In genomic region chr11:70562995-70563469, GRCm38 (mm10) we compare ENCODE assay signal across 8 mouse cellular contexts. TPM values are rescaled to one million over a fixed set of nuclear protein-coding genes. Genes with fewer than 3 reads are reported as not detected.
DNase-seq lines count a peak whose midpoint lies in the region; ATAC-seq lines count a peak whose summit lies in the region.

No protein-coding gene starts in this region.

- peak overlapping the region; percentile 88 for H3K4me2 ChIP-seq in kidney, embryonic 14.5 days (replicated peaks; ENCODE audit: low read depth, low read length)
- H3K4me2 ChIP-seq in hindbrain, embryonic 14.5 days (replicated peaks) = peak overlapping the region; percentile 69
- H3K4me2 ChIP-seq in midbrain, embryonic 15.5 days = peak overlapping the region; percentile 76

- H3K4me1 ChIP-seq in kidney, embryonic 14.5 days (ENCODE audit: control insufficient read depth, insufficient read depth, low read length) = peaks cover 25% of the 10 kb centered on the region; the same call in 1 of the 2 replicates
- H3K4me1 ChIP-seq in brown adipose tissue, adult 24 weeks (ENCODE audit: control insufficient read depth, insufficient read depth, insufficient read length, low read length) = peaks cover 4% of the 10 kb centered on the region; the same call in 1 of the 2 replicates
- peaks cover 30% of the 10 kb centered on the region for H3K4me1 ChIP-seq in hindbrain, embryonic 14.5 days (replicated peaks; ENCODE audit: control insufficient read depth, insufficient read depth, low read length)
- H3K4me1 ChIP-seq in midbrain, embryonic 15.5 days = peaks cover 39% of the 10 kb centered on the region

- peak overlapping the region; percentile 92 for H3K27ac ChIP-seq in kidney, embryonic 14.5 days (ENCODE audit: low read depth, low read length)
- peak overlapping the region; percentile 21; the same call in 1 of the 2 replicates for H3K27ac ChIP-seq in brown adipose tissue, adult 24 weeks (replicated peaks; ENCODE audit: low read depth, low read length)
- H3K27ac ChIP-seq in hindbrain, embryonic 14.5 days = peak overlapping the region; percentile 90
- H3K27ac ChIP-seq in midbrain, embryonic 15.5 days = peak overlapping the region; percentile 85

- WGBS in kidney, embryonic 14.5 days = 1% methylated on average over 29 of the region's 31 CpGs
- 2% methylated on average over 11 of the region's 31 CpGs for WGBS in hindbrain, embryonic 14.5 days
- 1% methylated on average over 27 of the region's 31 CpGs for WGBS in midbrain, embryonic 15.5 days

- H3K36me3 ChIP-seq in kidney, embryonic 14.5 days (ENCODE audit: control insufficient read depth, insufficient read depth, low read length) = no peaks in the 10 kb centered on the region
- H3K36me3 ChIP-seq in hindbrain, embryonic 14.5 days (replicated peaks; ENCODE audit: control insufficient read depth, insufficient read depth) = 0 out of 2 replicates have a peak, but pooled peaks cover 5% of the 10 kb centered on the region
- no peaks in the 10 kb centered on the region for H3K36me3 ChIP-seq in midbrain, embryonic 15.5 days (replicated peaks)

- intact Hi-C loops in left cerebral cortex, postnatal 25 days (cut with DNase I) = loop anchor here (1.0 to 5.0 kb wide), 3 partner anchors 9 to 39 kb away; partner anchors contain the start of gene Pld2

- H3K9me3 ChIP-seq in kidney, embryonic 14.5 days (ENCODE audit: control insufficient read depth, low read length) = no peaks in the 10 kb centered on the region
- no peaks in the 10 kb centered on the region for H3K9me3 ChIP-seq in hindbrain, embryonic 14.5 days (ENCODE audit: control insufficient read depth, low read length)
- no peaks in the 10 kb centered on the region for H3K9me3 ChIP-seq in midbrain, embryonic 15.5 days

- no peaks in the 10 kb centered on the region for H3K27me3 ChIP-seq in kidney, embryonic 14.5 days (ENCODE audit: control insufficient read depth, insufficient read depth, low read length)
- no peaks in the 10 kb centered on the region for H3K27me3 ChIP-seq in hindbrain, embryonic 14.5 days (ENCODE audit: control insufficient read depth, insufficient read depth, low read length)
- no peaks in the 10 kb centered on the region for H3K27me3 ChIP-seq in midbrain, embryonic 15.5 days (replicated peaks)

- DNase-seq in kidney, postnatal 36 days = no peak
- DNase-seq in hindbrain, embryonic 14.5 days (ENCODE audit: low spot score) = no peak
- DNase-seq in Muller cell, postnatal 12 days (ENCODE audit: inconsistent ontology term) = no peak
- DNase-seq in left cerebral cortex, postnatal 25 days (ENCODE audit: low spot score in 2 of 2) = no peak
- no peak for DNase-seq in adrenal gland, postnatal 36 days

- peak overlapping the region; percentile 88 for H3K9ac ChIP-seq in kidney, embryonic 14.5 days (ENCODE audit: low read depth, low read length)
- peak overlapping the region; percentile 94 for H3K9ac ChIP-seq in hindbrain, embryonic 14.5 days
- peak overlapping the region; percentile 96 for H3K9ac ChIP-seq in midbrain, embryonic 15.5 days

- peak; percentile 55; the same call in 1 of the 2 replicates for ATAC-seq in kidney, embryonic 14.5 days (ENCODE audit: low FRiP score, low TSS enrichment)
- ATAC-seq in hindbrain, embryonic 14.5 days (ENCODE audit: low FRiP score) = no peak; the same call in none of the 2 replicates
- peak; percentile 63 for ATAC-seq in midbrain, embryonic 15.5 days (replicated peaks)

- H3K4me3 ChIP-seq in kidney, embryonic 14.5 days (ENCODE audit: low read length) = peak overlapping the region; percentile 86
- peak overlapping the region; percentile 94 for H3K4me3 ChIP-seq in brown adipose tissue, adult 24 weeks (ENCODE audit: insufficient read depth, low read depth, low read length)
- peak overlapping the region; percentile 97 for H3K4me3 ChIP-seq in hindbrain, embryonic 14.5 days (replicated peaks; ENCODE audit: low read length)
- H3K4me3 ChIP-seq in midbrain, embryonic 15.5 days = peak overlapping the region; percentile 97

RNA-seq across cellular contexts. Expression of gene Mink1, which starts 0.4 kb away (rescaled TPM):
- 14.7 and 21.0 TPM in 2 replicates for polyA plus RNA-seq in kidney, embryonic 14.5 days (2014; fragmentation: Nextera tagmentation; extraction: Ambion mirVana)
- 14.5 and 18.5 TPM in 2 replicates for polyA plus RNA-seq in brown adipose tissue, adult 24 weeks (2012; ENCODE audit: insufficient read depth, insufficient read length, missing spikeins)
- polyA plus RNA-seq in hindbrain, embryonic 14.5 days (2014; fragmentation: Nextera tagmentation; extraction: Ambion mirVana) = 19.5 and 21.5 TPM in 2 replicates
- polyA plus RNA-seq in midbrain, embryonic 15.5 days (2015; fragmentation: Nextera tagmentation; extraction: Ambion mirVana) = 17.9 and 18.7 TPM in 2 replicates
- total RNA-seq in left cerebral cortex, postnatal 25 days (2021) = 100 to 1,000 TPM; 412 to 432 TPM
- total RNA-seq in adrenal gland, postnatal 36 days (2021) = 10 to 100 TPM; 39.2 to 42.6 TPM

RNA-seq across cellular contexts. Expression of gene Pld2, which starts 23.2 kb away (rescaled TPM):
- 3.7 and 5.9 TPM in 2 replicates for polyA plus RNA-seq in kidney, embryonic 14.5 days (2014; fragmentation: Nextera tagmentation; extraction: Ambion mirVana)
- 2.2 and 5.9 TPM in 2 replicates for polyA plus RNA-seq in brown adipose tissue, adult 24 weeks (2012; ENCODE audit: insufficient read depth, insufficient read length, missing spikeins)
- 14.2 and 16.4 TPM in 2 replicates for polyA plus RNA-seq in hindbrain, embryonic 14.5 days (2014; fragmentation: Nextera tagmentation; extraction: Ambion mirVana)
- 13.8 and 14.8 TPM in 2 replicates for polyA plus RNA-seq in midbrain, embryonic 15.5 days (2015; fragmentation: Nextera tagmentation; extraction: Ambion mirVana)
- total RNA-seq in left cerebral cortex, postnatal 25 days (2021) = 10 to 100 TPM; 13.0 to 15.2 TPM
- 1 to 10 TPM; 8.1 to 8.6 TPM for total RNA-seq in adrenal gland, postnatal 36 days (2021)

RNA-seq across cellular contexts. Expression of gene Gm40193, which starts 30.3 kb away (rescaled TPM):
- not detected in 2 replicates for polyA plus RNA-seq in kidney, embryonic 14.5 days (2014; fragmentation: Nextera tagmentation; extraction: Ambion mirVana)
- polyA plus RNA-seq in brown adipose tissue, adult 24 weeks (2012; ENCODE audit: insufficient read depth, insufficient read length, missing spikeins) = not detected in 2 replicates
- not detected in 2 replicates for polyA plus RNA-seq in hindbrain, embryonic 14.5 days (2014; fragmentation: Nextera tagmentation; extraction: Ambion mirVana)
- polyA plus RNA-seq in midbrain, embryonic 15.5 days (2015; fragmentation: Nextera tagmentation; extraction: Ambion mirVana) = not detected in 2 replicates
- not detected for total RNA-seq in left cerebral cortex, postnatal 25 days (2021)
- total RNA-seq in adrenal gland, postnatal 36 days (2021) = not detected

RNA-seq across cellular contexts. Expression of gene Psmb6, which starts 37.9 kb away (rescaled TPM):
- 823 and 914 TPM in 2 replicates for polyA plus RNA-seq in kidney, embryonic 14.5 days (2014; fragmentation: Nextera tagmentation; extraction: Ambion mirVana)
- 221 and 229 TPM in 2 replicates for polyA plus RNA-seq in brown adipose tissue, adult 24 weeks (2012; ENCODE audit: insufficient read depth, insufficient read length, missing spikeins)
- polyA plus RNA-seq in hindbrain, embryonic 14.5 days (2014; fragmentation: Nextera tagmentation; extraction: Ambion mirVana) = 747 and 789 TPM in 2 replicates
- 777 and 795 TPM in 2 replicates for polyA plus RNA-seq in midbrain, embryonic 15.5 days (2015; fragmentation: Nextera tagmentation; extraction: Ambion mirVana)
- total RNA-seq in left cerebral cortex, postnatal 25 days (2021) = 100 to 1,000 TPM; 172 to 186 TPM
- total RNA-seq in adrenal gland, postnatal 36 days (2021) = 100 to 1,000 TPM; 282 to 297 TPM

RNA-seq across cellular contexts. Expression of gene Gltpd2, which starts 44.0 kb away (rescaled TPM):
- polyA plus RNA-seq in kidney, embryonic 14.5 days (2014; fragmentation: Nextera tagmentation; extraction: Ambion mirVana) = 0.31 and 0.34 TPM in 2 replicates
- polyA plus RNA-seq in brown adipose tissue, adult 24 weeks (2012; ENCODE audit: insufficient read depth, insufficient read length, missing spikeins) = not detected in 2 replicates
- polyA plus RNA-seq in hindbrain, embryonic 14.5 days (2014; fragmentation: Nextera tagmentation; extraction: Ambion mirVana) = 0.27 and 0.28 TPM in 2 replicates
- 0.14 and 0.27 TPM in 2 replicates for polyA plus RNA-seq in midbrain, embryonic 15.5 days (2015; fragmentation: Nextera tagmentation; extraction: Ambion mirVana)
- total RNA-seq in left cerebral cortex, postnatal 25 days (2021) = not detected
- not detected for total RNA-seq in adrenal gland, postnatal 36 days (2021)

Comparison
In these comparisons a context has a peak if more than half of its experiments do, and no peak if none do; other contexts are left out.
1. H3K27ac ChIP-seq: peak in every context shown above with its lines; median percentile 92 in kidney, embryonic 14.5 days; 90 in hindbrain, embryonic 14.5 days; 85 in midbrain, embryonic 15.5 days; 21 in brown adipose tissue, adult 24 weeks.